Mouse (Mus musculus) lung, adult 2 months (tissue): Measurements from ENCODE around the gene Opcml.

ENCODE experiments used
- CTCF ChIP-seq: fragments of 200-500 bp; IDR thresholded peaks from 2 replicates; pipeline ENCODE4 v1.5.1; 2011; ENCODE audit warnings: mild to moderate bottlenecking, low read length, control low read depth; ENCODE audit not compliant: insufficient read depth
- POLR2A ChIP-seq: fragments of 200-500 bp; IDR thresholded peaks from 2 replicates; pipeline ENCODE4 v1.6.1; 2011; ENCODE audit warnings: low read depth, mild to moderate bottlenecking, control low read depth, low read length, borderline replicate concordance; ENCODE audit errors: extremely low read depth

DNA sequence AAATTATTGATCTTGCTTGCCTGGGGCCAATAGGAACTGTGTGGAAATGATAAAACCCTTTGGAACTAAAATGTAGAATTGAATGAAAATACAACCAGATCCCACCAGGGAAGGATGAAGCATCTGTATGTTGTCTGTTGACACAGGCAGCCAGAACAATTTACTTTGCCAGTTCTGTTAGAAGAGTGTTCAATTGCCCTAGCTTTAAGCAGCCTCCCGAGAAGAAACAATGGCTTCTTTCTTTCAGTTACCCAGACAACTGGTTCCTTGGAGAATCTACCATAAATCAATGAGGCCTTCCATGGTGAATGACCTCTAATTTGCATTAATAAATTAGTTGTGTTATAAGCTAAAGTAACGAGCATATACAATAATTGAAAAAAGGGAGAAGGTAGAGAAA lies 346.0 kb downstream of the Opcml start:
- TF ChIP-seq POLR2A = no peak
- TF ChIP-seq CTCF = no peak
